Mouse (Mus musculus) liver, embryonic 15.5 days (tissue): ENCODE data around the gene Rbm19. TPM values are rescaled to one million over a fixed set of nuclear protein-coding genes. Genes with fewer than 3 reads are reported as not detected.

Source experiments
- ATAC-seq: fragments of 200-750 bp; cut with Nextera tagmentation; 2 replicates; pipeline ENCODE4 v1.8.0; 2017; ENCODE audit warnings: moderate number of reproducible peaks, mild to moderate bottlenecking, moderate library complexity; ENCODE audit not compliant: insufficient read depth
- H3K27ac ChIP-seq: fragments of 300-500 bp; sonication (generic); replicated peaks from 2 replicates; pipeline ENCODE4 v1.5.1; 2015; ENCODE audit warnings: mild to moderate bottlenecking, inconsistent platforms
- H3K27me3 ChIP-seq: fragments of 300-500 bp; sonication (generic); 2 replicates; pipeline ENCODE4 v1.6.1; 2015; ENCODE audit warnings: mild to moderate bottlenecking, inconsistent platforms
- H3K36me3 ChIP-seq: fragments of 300-500 bp; sonication (generic); replicated peaks from 2 replicates; pipeline ENCODE4 v1.6.1; 2015; ENCODE audit warnings: moderate library complexity, mild to moderate bottlenecking, inconsistent platforms
- H3K4me1 ChIP-seq: fragments of 300-500 bp; sonication (generic); replicated peaks from 2 replicates; pipeline ENCODE4 v1.6.1; 2015; ENCODE audit warnings: inconsistent platforms
- H3K4me2 ChIP-seq: fragments of 300-500 bp; sonication (generic); 2 replicates; pipeline ENCODE4 v1.6.1; 2015; ENCODE audit warnings: moderate library complexity, mild to moderate bottlenecking, inconsistent platforms
- H3K4me3 ChIP-seq: fragments of 300-500 bp; sonication (generic); replicated peaks from 2 replicates; pipeline ENCODE4 v1.5.1; 2015; ENCODE audit warnings: mild to moderate bottlenecking, inconsistent platforms
- H3K9ac ChIP-seq: fragments of 300-500 bp; sonication (generic); 2 replicates; pipeline ENCODE4 v1.6.1; 2015; ENCODE audit warnings: moderate library complexity, mild to moderate bottlenecking, inconsistent platforms
- H3K9me3 ChIP-seq: fragments of 300-500 bp; sonication (generic); replicated peaks from 2 replicates; pipeline ENCODE4 v1.6.1; 2016; ENCODE audit warnings: inconsistent platforms
- WGBS: fragments of 180-500 bp; shearing (Covaris S2); methylation state at CpG from one replicate; pipeline ENCODE4 v1.1.7; 2015; ENCODE audit warnings: mixed read lengths; ENCODE audit not compliant: insufficient replicate concordance; 5-methylcytosine and 5-hydroxymethylcytosine counted together
- polyA plus RNA-seq: library from polyadenylated mRNA; unstranded; fragments of >200 nt; fragmentation: Nextera tagmentation; extraction: Ambion mirVana; gene quantifications from 2 replicates; pipeline ENCODE4 v1.2.1, GENCODE M21; 2015

Gene Rbm19
- polyA plus RNA-seq, 1 experiment from 2014 or later: 9.2 TPM

- Histone ChIP-seq H3K4me1 (no peaks in the 10 kb centered on the region), H3K36me3 (peaks cover 15% of the 10 kb centered on the region), H3K4me2 (no peak overlapping the region), H3K27ac (no peak overlapping the region), H3K4me3 (no peak overlapping the region), H3K27me3 (no peaks in the 10 kb centered on the region), H3K9ac (no peak overlapping the region), H3K9me3 (no peaks in the 10 kb centered on the region)
- 77% methylated on average over 8 of the region's 8 CpGs for WGBS
- ATAC-seq: no peak
These were observed 67.1 kb downstream of the Rbm19 start for GRCm38 (mm10) chr5:120183321-120183720.

GRCm38 (mm10) chr5:120183790-120184189, 67.5 kb downstream of the Rbm19 start:
- ATAC-seq: no peak
- 79% methylated on average over 7 of the region's 7 CpGs for WGBS
- H3K9ac ChIP-seq: no peak overlapping the region
- no peak overlapping the region for H3K4me2 ChIP-seq
- H3K27ac ChIP-seq: no peak overlapping the region
- H3K4me3 ChIP-seq: no peak overlapping the region
- no peaks in the 10 kb centered on the region for H3K27me3 ChIP-seq
- H3K36me3 ChIP-seq: peaks cover 15% of the 10 kb centered on the region
- H3K4me1 ChIP-seq: no peaks in the 10 kb centered on the region
- H3K9me3 ChIP-seq: no peaks in the 10 kb centered on the region

- Histone ChIP-seq H3K27ac (no peak overlapping the region), H3K4me2 (no peak overlapping the region), H3K4me3 (no peak overlapping the region), H3K36me3 (no peaks in the 10 kb centered on the region), H3K9me3 (no peaks in the 10 kb centered on the region), H3K4me1 (no peaks in the 10 kb centered on the region), H3K27me3 (no peaks in the 10 kb centered on the region), H3K9ac (no peak overlapping the region)
- 75% methylated on average over 10 of the region's 10 CpGs for WGBS
- ATAC-seq: no peak
These were observed 69.7 kb downstream of the Rbm19 start for GRCm38 (mm10) chr5:120185949-120186348.

GRCm38 (mm10) chr5:120188541-120188940, 72.3 kb downstream of the Rbm19 start:
- Histone ChIP-seq H3K27ac (no peak overlapping the region), H3K27me3 (no peaks in the 10 kb centered on the region), H3K36me3 (peaks cover 3% of the 10 kb centered on the region; the same call in 1 of the 2 replicates), H3K4me1 (no peaks in the 10 kb centered on the region), H3K9me3 (no peaks in the 10 kb centered on the region), H3K9ac (no peak overlapping the region), H3K4me2 (no peak overlapping the region), H3K4me3 (no peak overlapping the region)
- WGBS: 67% methylated on average over 7 of the region's 7 CpGs
- no peak for ATAC-seq

GRCm38 (mm10) chr5:120190001-120190582, 73.8 kb downstream of the Rbm19 start:
- H3K9me3 ChIP-seq: no peaks in the 10 kb centered on the region
- no peak for ATAC-seq
- H3K27me3 ChIP-seq: no peaks in the 10 kb centered on the region
- H3K4me1 ChIP-seq: no peaks in the 10 kb centered on the region
- H3K36me3 ChIP-seq: peaks cover 5% of the 10 kb centered on the region; the same call in 1 of the 2 replicates
- H3K4me3 ChIP-seq: no peak overlapping the region
- no peak overlapping the region for H3K27ac ChIP-seq
- WGBS: 84% methylated on average over 14 of the region's 14 CpGs
- no peak overlapping the region for H3K4me2 ChIP-seq
- H3K9ac ChIP-seq: no peak overlapping the region

- Histone ChIP-seq H3K4me1 (no peaks in the 10 kb centered on the region), H3K9me3 (no peaks in the 10 kb centered on the region), H3K36me3 (peaks cover 5% of the 10 kb centered on the region; the same call in 1 of the 2 replicates), H3K27me3 (no peaks in the 10 kb centered on the region), H3K9ac (no peak overlapping the region), H3K4me3 (no peak overlapping the region), H3K4me2 (no peak overlapping the region), H3K27ac (no peak overlapping the region)
- WGBS: 76% methylated on average over 9 of the region's 9 CpGs
- ATAC-seq: no peak
These were observed 75.4 kb downstream of the Rbm19 start for GRCm38 (mm10) chr5:120191620-120192019.

- ATAC-seq: no peak
- H3K27ac ChIP-seq: no peak overlapping the region
- 36% methylated on average over 16 of the region's 16 CpGs for WGBS
- peaks cover 12% of the 10 kb centered on the region; the same call in 1 of the 2 replicates for H3K36me3 ChIP-seq
- H3K4me1 ChIP-seq: no peaks in the 10 kb centered on the region
- no peak overlapping the region for H3K9ac ChIP-seq
- no peaks in the 10 kb centered on the region for H3K27me3 ChIP-seq
- no peak overlapping the region for H3K4me2 ChIP-seq
- H3K9me3 ChIP-seq: no peaks in the 10 kb centered on the region
- no peak overlapping the region for H3K4me3 ChIP-seq
These were observed 78.2 kb downstream of the Rbm19 start for GRCm38 (mm10) chr5:120194309-120194941.

GRCm38 (mm10) chr5:120194948-120195347, 78.7 kb downstream of the Rbm19 start:
- Histone ChIP-seq H3K36me3 (peaks cover 14% of the 10 kb centered on the region), H3K4me3 (no peak overlapping the region), H3K27me3 (no peaks in the 10 kb centered on the region), H3K9me3 (no peaks in the 10 kb centered on the region), H3K27ac (no peak overlapping the region), H3K9ac (no peak overlapping the region), H3K4me2 (no peak overlapping the region), H3K4me1 (no peaks in the 10 kb centered on the region)
- ATAC-seq: no peak
- 20% methylated on average over 13 of the region's 13 CpGs for WGBS

GRCm38 (mm10) chr5:120196879-120197278, 80.6 kb downstream of the Rbm19 start:
- peaks cover 17% of the 10 kb centered on the region for H3K36me3 ChIP-seq
- no peaks in the 10 kb centered on the region for H3K4me1 ChIP-seq
- no peaks in the 10 kb centered on the region for H3K9me3 ChIP-seq
- H3K27ac ChIP-seq: no peak overlapping the region
- 69% methylated on average over 9 of the region's 9 CpGs for WGBS
- H3K9ac ChIP-seq: no peak overlapping the region
- no peaks in the 10 kb centered on the region for H3K27me3 ChIP-seq
- ATAC-seq: no peak
- no peak overlapping the region for H3K4me3 ChIP-seq
- H3K4me2 ChIP-seq: no peak overlapping the region

GRCm38 (mm10) chr5:120197813-120198387, 81.6 kb downstream of the Rbm19 start:
- WGBS: 81% methylated on average over 10 of the region's 10 CpGs

GRCm38 (mm10) chr5:120199865-120200264, 83.6 kb downstream of the Rbm19 start:
- 74% methylated on average over 7 of the region's 7 CpGs for WGBS

More at GRCm38 (mm10) chr5:120197813-120198387, 81.6 kb downstream of the Rbm19 start:
- Histone ChIP-seq H3K9ac (no peak overlapping the region), H3K4me1 (no peaks in the 10 kb centered on the region), H3K36me3 (peaks cover 17% of the 10 kb centered on the region), H3K4me3 (no peak overlapping the region), H3K4me2 (no peak overlapping the region), H3K9me3 (no peaks in the 10 kb centered on the region), H3K27me3 (no peaks in the 10 kb centered on the region), H3K27ac (no peak overlapping the region)
- no peak for ATAC-seq

More at GRCm38 (mm10) chr5:120199865-120200264, 83.6 kb downstream of the Rbm19 start:
- no peak for ATAC-seq
- Histone ChIP-seq H3K4me1 (no peaks in the 10 kb centered on the region), H3K4me3 (no peak overlapping the region), H3K27me3 (no peaks in the 10 kb centered on the region), H3K27ac (no peak overlapping the region), H3K36me3 (peaks cover 12% of the 10 kb centered on the region), H3K9ac (no peak overlapping the region), H3K9me3 (no peaks in the 10 kb centered on the region), H3K4me2 (no peak overlapping the region)
